Comparison of ENCODE assay signal across 13 mouse cellular contexts in genomic region chr3:82061402-82062180, GRCm38 (mm10). TPM values are rescaled to one million over a fixed set of nuclear protein-coding genes. Genes with fewer than 3 reads are reported as not detected.
DNase-seq lines count a peak whose midpoint lies in the region; ATAC-seq lines count a peak whose summit lies in the region.
"Had no signal": no experiment of that assay in that cellular context is flagged by ENCODE, and none has a peak within 500 bp of the region (broad histone marks: within the 10 kb centered on the region; RNA-seq: fewer than 3 reads in every experiment).

No protein-coding gene starts in this region.

- intact Hi-C loops in heart, postnatal 25 days (cut with DNase I) = no loop called here

- H3K9ac ChIP-seq in heart, embryonic 13.5 days = peak overlapping the region; percentile 20
- no peak overlapping the region for H3K9ac ChIP-seq in lung, embryonic 16.5 days (ENCODE audit: low read length)
- H3K9ac ChIP-seq in intestine, embryonic 14.5 days (ENCODE audit: low read length) = no peak overlapping the region
- no peak overlapping the region for H3K9ac ChIP-seq in midbrain, embryonic 16.5 days (ENCODE audit: low read depth, low read length)

- peak overlapping the region; percentile 72 for H3K27ac ChIP-seq in heart, embryonic 13.5 days (replicated peaks)
- H3K27ac ChIP-seq in lung, embryonic 16.5 days (ENCODE audit: low read length) = peak overlapping the region; percentile 51
- H3K27ac ChIP-seq in intestine, embryonic 14.5 days (ENCODE audit: low read depth) = peak overlapping the region; percentile 57; the same call in 1 of the 2 replicates
- H3K27ac ChIP-seq in midbrain, embryonic 16.5 days (ENCODE audit: low read length) = no peak overlapping the region
- H3K27ac ChIP-seq: forebrain, embryonic 10.5 days; hindbrain, embryonic 10.5 days had no signal

- DNase-seq in heart, postnatal 25 days (ENCODE audit: low spot score) = no peak
- no peak for DNase-seq in lung, postnatal 36 days
- no peak for DNase-seq in intestine, embryonic 14.5 days (ENCODE audit: low spot score)
- DNase-seq in spleen, postnatal 4 days (ENCODE audit: low spot score in 2 of 2) = no peak
- no peak for DNase-seq in frontal cortex, postnatal 36 days (ENCODE audit: low spot score in 2 of 2)
- DNase-seq: layer of hippocampus, postnatal 36 days; lung, adult 2 months; right cerebral cortex, postnatal 25 days had no signal

- WGBS in heart, embryonic 13.5 days = 21% methylated on average over 9 of the region's 9 CpGs
- 17% methylated on average over 9 of the region's 9 CpGs for WGBS in lung, embryonic 16.5 days
- WGBS in intestine, embryonic 14.5 days = 17% methylated on average over 9 of the region's 9 CpGs
- 39% methylated on average over 9 of the region's 9 CpGs for WGBS in midbrain, embryonic 16.5 days

- H3K4me1 ChIP-seq in heart, embryonic 13.5 days = peaks cover 57% of the 10 kb centered on the region
- peaks cover 21% of the 10 kb centered on the region for H3K4me1 ChIP-seq in lung, embryonic 16.5 days (replicated peaks; ENCODE audit: control insufficient read depth, insufficient read depth, low read length)
- peaks cover 46% of the 10 kb centered on the region for H3K4me1 ChIP-seq in intestine, embryonic 14.5 days (replicated peaks; ENCODE audit: control insufficient read depth, insufficient read depth, low read length)
- H3K4me1 ChIP-seq in midbrain, embryonic 16.5 days (ENCODE audit: control insufficient read depth, insufficient read depth, low read length) = 0 out of 2 replicates have a peak, but pooled peaks cover 5% of the 10 kb centered on the region
- H3K4me1 ChIP-seq: forebrain, embryonic 10.5 days had no signal

- 0 out of 2 replicates have a peak overlapping the region, but pooled peaks have one; percentile 3 for H3K4me2 ChIP-seq in heart, embryonic 13.5 days
- H3K4me2 ChIP-seq in lung, embryonic 16.5 days (ENCODE audit: low read depth, low read length) = no peak overlapping the region
- H3K4me2 ChIP-seq in intestine, embryonic 14.5 days (ENCODE audit: low read length) = no peak overlapping the region
- no peak overlapping the region for H3K4me2 ChIP-seq in midbrain, embryonic 16.5 days (ENCODE audit: low read length)

- no peaks in the 10 kb centered on the region for H3K27me3 ChIP-seq in heart, embryonic 13.5 days (replicated peaks)
- H3K27me3 ChIP-seq in lung, embryonic 16.5 days (ENCODE audit: control insufficient read depth, insufficient read depth, low read depth, low read length) = no peaks in the 10 kb centered on the region
- no peaks in the 10 kb centered on the region for H3K27me3 ChIP-seq in intestine, embryonic 14.5 days (replicated peaks; ENCODE audit: control insufficient read depth, insufficient read depth, low read length)
- no peaks in the 10 kb centered on the region for H3K27me3 ChIP-seq in midbrain, embryonic 16.5 days (ENCODE audit: control insufficient read depth, insufficient read depth, low read depth, low read length)

- no peak for ATAC-seq in heart, embryonic 13.5 days (ENCODE audit: extremely low read depth, insufficient number of reproducible peaks, low FRiP score, low TSS enrichment)
- ATAC-seq in lung, embryonic 16.5 days (ENCODE audit: low read depth) = peak; percentile 10; the same call in 1 of the 2 replicates
- no peak for ATAC-seq in intestine, embryonic 14.5 days (replicated peaks; ENCODE audit: low FRiP score, low TSS enrichment, low read depth)
- peak; percentile 51; the same call in 1 of the 2 replicates for ATAC-seq in midbrain, embryonic 16.5 days

- H3K4me3 ChIP-seq in heart, embryonic 13.5 days = no peak overlapping the region
- no peak overlapping the region for H3K4me3 ChIP-seq in lung, embryonic 16.5 days (ENCODE audit: low read length)
- H3K4me3 ChIP-seq in intestine, embryonic 14.5 days (ENCODE audit: low read depth, low read length) = no peak overlapping the region
- H3K4me3 ChIP-seq in midbrain, embryonic 16.5 days (ENCODE audit: low read depth, low read length) = no peak overlapping the region
- H3K4me3 ChIP-seq: forebrain, embryonic 10.5 days; hindbrain, embryonic 10.5 days had no signal

- no peaks in the 10 kb centered on the region for H3K9me3 ChIP-seq in heart, embryonic 13.5 days
- H3K9me3 ChIP-seq in lung, embryonic 16.5 days (ENCODE audit: control insufficient read depth, low read length) = no peaks in the 10 kb centered on the region
- no peaks in the 10 kb centered on the region for H3K9me3 ChIP-seq in intestine, embryonic 14.5 days (ENCODE audit: control insufficient read depth, low read length)
- H3K9me3 ChIP-seq in midbrain, embryonic 16.5 days (replicated peaks; ENCODE audit: control insufficient read depth, low read length, poor library complexity, severe bottlenecking) = no peaks in the 10 kb centered on the region
- H3K9me3 ChIP-seq: forebrain, embryonic 10.5 days; hindbrain, embryonic 10.5 days had no signal

- peaks cover 18% of the 10 kb centered on the region for H3K36me3 ChIP-seq in heart, embryonic 13.5 days
- H3K36me3 ChIP-seq in lung, embryonic 16.5 days (ENCODE audit: control insufficient read depth, insufficient read depth, low read length) = no peaks in the 10 kb centered on the region
- H3K36me3 ChIP-seq in intestine, embryonic 14.5 days (ENCODE audit: control insufficient read depth, insufficient read depth, low read length) = peaks cover 10% of the 10 kb centered on the region
- H3K36me3 ChIP-seq in midbrain, embryonic 16.5 days (ENCODE audit: control insufficient read depth, insufficient read depth, low read length) = no peaks in the 10 kb centered on the region
- H3K36me3 ChIP-seq: forebrain, embryonic 10.5 days; hindbrain, embryonic 10.5 days had no signal

RNA-seq across cellular contexts. Expression of gene Gucy1b1, which starts 12.9 kb away (rescaled TPM):
- polyA plus RNA-seq in heart, embryonic 13.5 days (2015; fragmentation: Nextera tagmentation; extraction: Ambion mirVana) = 57.1 and 59.5 TPM in 2 replicates
- 10 to 100 TPM; 13.0 to 17.8 TPM for total RNA-seq in heart, postnatal 25 days (2021)
- 83.5 and 88.9 TPM in 2 replicates for polyA plus RNA-seq in lung, embryonic 16.5 days (2015; fragmentation: Nextera tagmentation; extraction: Ambion mirVana)
- polyA plus RNA-seq in intestine, embryonic 14.5 days (2014; fragmentation: Nextera tagmentation; extraction: Ambion mirVana) = 76.3 and 92.8 TPM in 2 replicates
- polyA plus RNA-seq in midbrain, embryonic 16.5 days (2015; fragmentation: Nextera tagmentation; extraction: Ambion mirVana) = 58.6 and 65.9 TPM in 2 replicates

Comparison
In these comparisons a context has a peak if more than half of its experiments do, and no peak if none do; other contexts are left out.
1. ATAC-seq: peak in lung, embryonic 16.5 days (single experiment) and midbrain, embryonic 16.5 days (single experiment); none in heart, embryonic 13.5 days (single experiment) and intestine, embryonic 14.5 days (single experiment).